Mouse (Mus musculus) cerebellum, postnatal 4 days (tissue): ENCODE measurements around the gene Msl2.

ENCODE experiments used
- DNase-seq, 2 experiments: peaks; one replicate each; pipeline ENCODE4 v3.0.0; 2022; ENCODE audit warnings: low spot score in 2 of 2, mixed read lengths in 1 of 2

The Msl2 gene

DNA sequence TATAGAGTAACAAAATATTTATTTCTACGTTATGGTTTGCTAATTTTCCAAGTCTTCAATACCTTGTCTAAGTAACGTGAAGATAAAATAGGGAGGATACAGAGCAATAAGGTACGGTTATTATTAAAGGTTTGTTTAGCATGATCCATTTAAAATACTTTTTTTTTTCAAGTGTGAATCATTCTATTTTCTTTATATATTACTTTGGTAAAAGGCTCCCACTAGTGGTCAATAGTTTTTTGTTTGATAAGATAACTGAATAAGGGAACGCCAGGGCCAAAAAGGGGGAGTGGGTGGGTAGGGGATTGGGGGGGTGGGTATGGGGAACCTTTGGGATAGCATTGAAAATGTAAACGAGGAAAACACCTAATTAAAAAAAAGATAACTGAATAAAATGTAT is 79.0 kb downstream of the Msl2 start:
- no peak for DNase-seq
